Mouse (Mus musculus): ENCODE measurements around the gene Traf7.

GRCm38 (mm10) chr17:24470701-24471527 is 56.8 kb downstream of the Traf7 start:
- TF ChIP-seq CTCF (IDR thresholded peaks at IDR 0.05; ENCODE audit: low read depth) (no peak; the same call in 1 of the 2 replicates), EP300 (optimal IDR thresholded peaks at IDR 0.05) (no peak)

Measured in stomach, postnatal 0 days (tissue).